Mouse (Mus musculus): ENCODE measurements around the gene Olfr935. TPM values are rescaled to one million over a fixed set of nuclear protein-coding genes. Genes with fewer than 3 reads are reported as not detected.

Gene Olfr935
- not detected in 2 replicates for total RNA-seq (2012; rRNA removed)
- not detected in 2 replicates for total RNA-seq (2014; rRNA removed)
- polyA plus RNA-seq (2012; ENCODE audit: insufficient read length, low read depth) = not detected in 2 replicates

- in situ Hi-C loops (cut with MboI; ENCODE audit: low pct_ligation_motif_present, low pct_unique_long_range_greater_than_20kb, low sequenced_read_pairs) = no loop called here
- H3K27ac ChIP-seq (ENCODE audit: insufficient read depth, low read depth) = no peak within 1 kb of the TSS
- dilution Hi-C loops (cut with MboI; ENCODE audit: extremely low pct_ligation_motif_present, extremely low pct_unique_long_range_greater_than_20kb, low sequenced_read_pairs) = no loop called here
These were observed at the start of gene Olfr935 for GRCm38 (mm10) chr9:38999583-38999982. Gene Olfr935, minus strand, starts transcription at chr9:38999683.

GRCm38 (mm10) chr9:39023277-39023676, 23.8 kb upstream of the Olfr935 start, which contains the start of gene Olfr146:
Gene Olfr146, minus strand, starts transcription at chr9:39023377.
- TF ChIP-seq HCFC1 (IDR thresholded peaks at IDR 0.05; ENCODE audit: low read depth, low read length) (no peak), JUN (IDR thresholded peaks at IDR 0.05; ENCODE audit: insufficient read depth, low read depth, low read length) (no peak), PAX5 (IDR thresholded peaks at IDR 0.05; ENCODE audit: low read length) (no peak), MAFK (IDR thresholded peaks at IDR 0.05; ENCODE audit: insufficient replicate concordance, low read length) (no peak), MEF2A (IDR thresholded peaks at IDR 0.05; ENCODE audit: borderline replicate concordance, low read depth, low read length) (no peak)
- dilution Hi-C loops (cut with MboI; ENCODE audit: extremely low pct_ligation_motif_present, extremely low pct_unique_long_range_greater_than_20kb, low sequenced_read_pairs) = no loop called here
- H3K27ac ChIP-seq (ENCODE audit: insufficient read depth, low read depth) = no peak within 1 kb of the TSS
- H3K4me2 ChIP-seq (ENCODE audit: insufficient read depth, low read depth, poor library complexity, severe bottlenecking) = no peak within 1 kb of the TSS
- no peak within 1 kb of the TSS for H3K4me3 ChIP-seq (replicated peaks in 1 of 3; ENCODE audit: low read depth in 2 of 3, low read length in 2 of 3, poor library complexity in 1 of 3)
- no peak within 1 kb of the TSS for H3K9ac ChIP-seq (ENCODE audit: insufficient read depth, low read depth)
- H3K9me3 ChIP-seq (replicated peaks; ENCODE audit: low read length) = no peaks in the 10 kb centered on the region
- no peaks in the 10 kb centered on the region for H3K27me3 ChIP-seq (replicated peaks)
- DNase-seq (ENCODE audit: extremely low read depth) = no peak
- no peaks in the 10 kb centered on the region for H3K79me2 ChIP-seq (replicated peaks; ENCODE audit: control insufficient read depth, extremely low read depth, insufficient read depth, poor library complexity, severe bottlenecking)
- in situ Hi-C loops (cut with MboI; ENCODE audit: low pct_ligation_motif_present, low pct_unique_long_range_greater_than_20kb, low sequenced_read_pairs) = no loop called here
- H3K4me1 ChIP-seq (ENCODE audit: control insufficient read depth in 1 of 2, insufficient read depth in 2 of 2) = no peaks in the 10 kb centered on the region
- no peaks in the 10 kb centered on the region for H3K36me3 ChIP-seq (replicated peaks in 1 of 2; ENCODE audit: control insufficient read depth in 1 of 2, insufficient read depth in 1 of 2, low read length in 1 of 2)

More at GRCm38 (mm10) chr9:38999583-38999982, at the start of gene Olfr935:
- Histone ChIP-seq H3K4me1 (ENCODE audit: control insufficient read depth in 1 of 2, insufficient read depth in 2 of 2) (no peaks in the 10 kb centered on the region), H3K9me3 (replicated peaks; ENCODE audit: low read length) (no peaks in the 10 kb centered on the region), H3K4me3 (replicated peaks in 1 of 3; ENCODE audit: low read depth in 2 of 3, low read length in 2 of 3, poor library complexity in 1 of 3) (no peak within 1 kb of the TSS), H3K27me3 (replicated peaks) (no peaks in the 10 kb centered on the region), H3K79me2 (replicated peaks; ENCODE audit: control insufficient read depth, extremely low read depth, insufficient read depth, poor library complexity, severe bottlenecking) (no peaks in the 10 kb centered on the region), H3K36me3 (replicated peaks in 1 of 2; ENCODE audit: control insufficient read depth in 1 of 2, insufficient read depth in 1 of 2, low read length in 1 of 2) (no peaks in the 10 kb centered on the region), H3K4me2 (ENCODE audit: insufficient read depth, low read depth, poor library complexity, severe bottlenecking) (no peak within 1 kb of the TSS), H3K9ac (ENCODE audit: insufficient read depth, low read depth) (no peak within 1 kb of the TSS)
- TF ChIP-seq MYC (IDR thresholded peaks at IDR 0.05; ENCODE audit: low read depth, low read length) (no peak), MAX (IDR thresholded peaks at IDR 0.05; ENCODE audit: low read length) (no peak), EP300 (IDR thresholded peaks at IDR 0.05; ENCODE audit: low read length) (no peak), SMC3 (IDR thresholded peaks at IDR 0.05; ENCODE audit: low read depth, low read length) (no peak), MXI1 (IDR thresholded peaks at IDR 0.05; ENCODE audit: low read depth, low read length) (no peak), ZC3H11A (IDR thresholded peaks at IDR 0.05; ENCODE audit: low read depth, low read length) (no peak), NELFE (IDR thresholded peaks at IDR 0.05; ENCODE audit: low read depth, low read length) (no peak), CHD1 (IDR thresholded peaks at IDR 0.05; ENCODE audit: low read depth, low read length) (no peak), CTCF (conservative IDR thresholded peaks at IDR 0.05 in 1 of 2, IDR thresholded peaks at IDR 0.05 in 1 of 2; ENCODE audit: low read depth in 2 of 2, low read length in 2 of 2) (no peak), ZMIZ1 (IDR thresholded peaks at IDR 0.05; ENCODE audit: low read depth, low read length) (no peak), MEF2A (IDR thresholded peaks at IDR 0.05; ENCODE audit: borderline replicate concordance, low read depth, low read length) (no peak), RCOR1 (conservative IDR thresholded peaks at IDR 0.05; ENCODE audit: low read depth, low read length) (no peak), CHD2 (IDR thresholded peaks at IDR 0.05; ENCODE audit: low read length) (no peak), MAFK (IDR thresholded peaks at IDR 0.05; ENCODE audit: insufficient replicate concordance, low read length) (no peak), USF2 (conservative IDR thresholded peaks at IDR 0.05; ENCODE audit: low read depth, low read length) (no peak)
- DNase-seq (ENCODE audit: extremely low read depth) = no peak

Measured in CH12.LX (cell line).